Mouse (Mus musculus) erythroblast, embryonic 14.5 days (primary cell): ENCODE results near the gene Rora.

Experiments
- GATA1 ChIP-seq: IDR thresholded peaks from 2 replicates; pipeline ENCODE4 v1.6.1; 2012; ENCODE audit warnings: low read length, inconsistent platforms, mixed read lengths
- TAL1 ChIP-seq: IDR thresholded peaks from 3 replicates; pipeline ENCODE4 v1.6.1; 2012; ENCODE audit warnings: low read length, inconsistent platforms, mixed read lengths

GRCm38 (mm10) chr9:68906361-68906883 lies 252.8 kb downstream of the Rora start:
- no peak for TF ChIP-seq TAL1
- TF ChIP-seq GATA1: no peak
